Mouse (Mus musculus) adrenal gland, postnatal 36 days (tissue): ENCODE data around the gene Ddc. TPM values are rescaled to one million over a fixed set of nuclear protein-coding genes. Genes with fewer than 3 reads are reported as not detected.

ENCODE experiments used
- DNase-seq, 2 experiments: peaks; one replicate each; pipeline ENCODE4 v3.0.0; 2021; ENCODE audit warnings: mixed read lengths in 1 of 2
- total RNA-seq, 2 experiments: library from RNA; stranded (reverse); gene quantifications; 2 replicates each; pipeline ENCODE4 v1.2.3; 2021

Ddc gene
- total RNA-seq, 2 experiments from 2014 or later = 46.6 to 59.1 TPM

GRCm38 (mm10) chr11:11844367-11844971 is 53.5 kb downstream of the Ddc start:
- peak; percentile 88 to 90 for DNase-seq

- no peak for DNase-seq
Measured at GRCm38 (mm10) chr11:11841590-11841989, 56.4 kb downstream of the Ddc start.

DNA sequence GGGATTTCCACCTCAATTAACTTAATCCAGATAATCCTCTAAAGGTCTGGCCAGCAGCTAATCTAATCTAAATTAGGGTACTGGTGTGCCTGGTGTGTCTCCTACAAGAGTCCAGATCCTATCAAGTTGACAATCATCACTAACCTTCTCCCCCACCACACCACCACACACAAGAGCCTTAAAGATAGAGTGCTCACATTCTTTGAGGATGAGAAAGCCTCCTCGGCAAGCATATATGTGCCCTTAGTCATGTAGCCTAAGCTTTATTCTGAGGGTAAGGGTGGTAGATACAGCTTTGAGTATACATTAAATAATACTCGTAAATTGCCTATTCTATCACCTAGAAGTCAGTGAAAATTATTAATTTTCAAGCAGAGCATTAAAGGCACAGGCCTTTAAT is 57.2 kb downstream of the Ddc start:
- no peak for DNase-seq

GRCm38 (mm10) chr11:11839874-11840273 is 58.1 kb downstream of the Ddc start:
- DNase-seq = no peak

- no peak for DNase-seq
Measured at GRCm38 (mm10) chr11:11837384-11837783, 60.6 kb downstream of the Ddc start.

- peak; percentile 50 to 56 for DNase-seq
Measured at GRCm38 (mm10) chr11:11836713-11837370, 61.1 kb downstream of the Ddc start.

DNA sequence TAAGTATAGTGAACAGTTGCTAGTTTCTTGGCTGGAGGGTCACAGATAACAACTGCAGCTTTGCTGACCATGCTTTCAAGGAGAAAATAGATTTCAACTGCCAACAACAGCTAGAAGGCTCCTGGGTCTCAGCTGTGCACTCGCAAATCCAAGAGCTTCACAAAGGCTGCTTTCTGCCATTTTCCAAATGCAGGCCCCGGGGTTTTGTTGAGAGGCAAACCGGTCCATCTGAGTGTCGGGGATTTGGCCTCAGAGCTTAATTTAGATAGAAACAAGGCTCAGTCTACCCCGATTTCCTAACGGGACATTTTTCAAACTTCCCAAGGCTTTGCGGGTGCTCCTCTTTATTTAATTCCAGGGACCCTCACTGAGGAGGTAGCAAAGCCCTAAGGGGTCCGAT is 61.7 kb downstream of the Ddc start:
- DNase-seq = no peak

DNA sequence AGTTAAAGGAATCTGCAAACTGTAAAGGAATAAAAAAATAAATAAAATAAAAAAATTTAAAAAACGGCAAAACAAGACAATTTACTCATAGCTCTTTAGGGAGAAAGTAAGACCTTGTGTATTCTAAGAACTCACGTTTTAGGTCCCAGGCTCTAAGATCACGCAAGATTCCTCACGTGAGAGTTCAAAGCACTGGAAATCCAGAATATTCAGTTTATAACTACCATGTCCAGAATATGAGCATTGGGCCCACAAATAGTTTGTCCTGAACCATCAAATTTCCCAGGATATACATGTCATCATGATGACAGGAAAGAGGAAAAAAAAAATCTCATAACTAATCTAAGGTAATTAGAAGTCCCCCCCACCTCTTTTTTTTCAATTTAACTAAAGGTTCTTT is 62.2 kb downstream of the Ddc start:
- DNase-seq = no peak

DNA sequence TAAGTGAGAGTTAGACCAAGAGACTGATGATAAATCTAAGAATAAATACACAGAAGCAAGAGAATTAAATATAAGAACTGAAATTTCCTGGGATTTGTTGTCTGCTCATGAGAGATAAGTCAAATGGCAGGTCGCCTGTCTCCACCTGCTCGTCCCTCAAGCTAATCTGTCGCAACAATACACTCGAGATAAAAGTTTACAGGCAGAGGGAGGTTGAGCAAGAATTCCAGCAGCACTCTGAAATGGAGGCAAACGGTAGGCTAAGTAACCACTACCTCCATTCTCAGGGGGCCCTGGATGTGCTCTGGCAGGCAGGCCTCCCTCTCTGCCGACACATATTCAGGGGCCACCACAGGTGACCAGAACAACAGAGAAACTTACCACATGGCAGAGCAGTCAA is 62.6 kb downstream of the Ddc start:
- no peak for DNase-seq

GRCm38 (mm10) chr11:11833100-11833499 is 64.8 kb downstream of the Ddc start:
- no peak for DNase-seq

- peak in 1 of 2 experiments; percentile 48 for DNase-seq
Measured at GRCm38 (mm10) chr11:11832755-11833084, 65.2 kb downstream of the Ddc start.

- no peak for DNase-seq
Measured at GRCm38 (mm10) chr11:11831940-11832754, 65.8 kb downstream of the Ddc start.

DNA sequence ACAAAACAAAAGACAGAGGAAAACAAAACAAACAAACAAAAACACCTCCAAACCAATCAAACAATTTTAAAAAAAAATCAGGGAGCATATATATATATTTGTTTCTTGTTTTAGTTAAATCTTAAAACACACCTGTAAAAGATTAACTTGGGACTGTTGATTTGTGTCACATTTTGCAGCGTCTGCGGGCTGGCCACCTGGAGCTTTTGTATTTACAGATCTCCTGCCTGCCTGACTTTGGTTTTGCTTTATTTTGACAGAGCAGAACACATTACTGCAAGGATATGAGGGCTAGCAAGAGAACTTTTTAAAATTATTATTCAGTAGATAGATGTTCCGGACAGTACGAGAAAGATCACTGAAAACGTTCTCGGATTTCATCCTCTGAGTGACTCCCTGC is 66.4 kb downstream of the Ddc start:
- no peak for DNase-seq

GRCm38 (mm10) chr11:11830884-11831495 is 67.0 kb downstream of the Ddc start:
- DNase-seq = no peak

DNA sequence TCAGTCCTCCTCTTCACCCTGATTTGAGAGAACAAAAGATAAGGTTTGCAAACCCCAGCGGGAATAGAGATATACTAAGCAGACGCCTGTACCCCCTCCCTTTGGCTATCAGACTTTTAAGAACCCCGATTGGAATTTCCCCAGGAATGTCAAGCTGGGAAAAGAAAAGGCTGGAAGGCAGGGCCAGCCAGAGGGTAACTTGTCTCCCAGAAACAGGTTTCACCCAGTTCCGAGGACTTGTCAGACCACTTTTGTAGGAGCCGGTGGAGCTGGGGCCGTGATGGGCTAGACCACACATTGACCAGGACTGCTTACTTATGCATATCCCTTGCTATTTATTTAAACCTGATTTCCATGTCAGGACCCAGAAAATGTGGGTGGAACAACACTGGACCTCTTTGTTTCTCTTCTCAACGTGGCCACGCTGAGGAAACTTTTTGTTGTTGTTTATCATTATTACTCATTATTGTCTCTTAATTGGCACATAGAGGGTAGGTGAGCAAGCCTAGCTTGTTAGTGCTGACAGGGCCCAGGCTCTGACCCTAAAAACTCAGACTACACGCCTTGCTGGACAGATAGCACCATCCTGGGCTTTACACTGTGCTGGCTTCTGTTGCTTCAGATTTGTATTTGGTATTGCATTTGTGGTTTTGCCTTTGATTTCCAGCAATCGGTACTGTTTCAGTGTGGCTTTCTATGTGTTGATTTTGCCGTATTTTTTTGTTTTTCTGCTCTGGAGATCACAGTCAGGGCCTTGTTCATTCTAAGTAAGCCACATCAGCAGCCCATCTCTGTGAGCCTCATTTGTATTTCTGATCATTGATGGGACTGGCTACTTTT is 68.6 kb downstream of the Ddc start:
- DNase-seq = no peak

- DNase-seq = no peak
Measured at GRCm38 (mm10) chr11:11828761-11829160, 69.2 kb downstream of the Ddc start.

- no peak for DNase-seq
Measured at GRCm38 (mm10) chr11:11828251-11828650, 69.7 kb downstream of the Ddc start.

DNA sequence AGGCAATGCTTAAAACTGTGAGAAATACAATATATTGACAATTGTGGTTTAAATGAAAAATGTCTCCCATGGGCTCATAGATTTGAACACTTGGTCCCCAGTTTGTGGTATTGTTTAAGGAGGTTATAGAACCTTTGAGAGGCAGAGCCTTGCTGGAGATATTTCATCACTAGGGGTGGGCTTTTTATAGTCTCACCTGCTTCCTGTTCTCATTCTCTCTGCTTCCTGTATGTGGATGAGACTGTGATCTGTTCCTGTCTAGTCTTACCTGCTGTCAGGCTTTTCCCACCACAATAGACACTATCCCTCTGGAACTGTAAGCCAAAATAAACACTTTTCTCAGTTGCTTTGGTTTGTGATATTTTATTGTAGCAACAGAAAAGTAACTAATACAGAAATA is 71.5 kb downstream of the Ddc start:
- no peak for DNase-seq

DNA sequence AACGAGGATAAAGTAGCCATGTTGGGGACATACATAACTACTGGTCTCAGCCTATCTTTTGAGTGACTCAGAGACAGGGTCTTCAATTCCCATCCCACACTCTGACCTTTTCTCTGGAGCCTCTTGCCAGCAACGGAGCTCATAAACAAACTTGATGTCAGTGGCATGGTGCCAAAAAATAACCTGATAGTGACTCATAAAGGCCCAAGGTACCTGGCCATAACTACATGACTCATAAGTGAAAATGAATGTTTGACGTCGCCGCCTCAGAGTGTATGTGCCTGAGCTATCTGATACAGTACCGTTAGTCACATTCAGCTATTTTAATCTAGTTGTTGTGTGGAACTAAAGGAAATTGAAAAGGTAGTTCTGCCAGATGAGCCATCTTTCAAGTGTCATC is 72.3 kb downstream of the Ddc start:
- DNase-seq = peak; percentile 39 to 42

DNA sequence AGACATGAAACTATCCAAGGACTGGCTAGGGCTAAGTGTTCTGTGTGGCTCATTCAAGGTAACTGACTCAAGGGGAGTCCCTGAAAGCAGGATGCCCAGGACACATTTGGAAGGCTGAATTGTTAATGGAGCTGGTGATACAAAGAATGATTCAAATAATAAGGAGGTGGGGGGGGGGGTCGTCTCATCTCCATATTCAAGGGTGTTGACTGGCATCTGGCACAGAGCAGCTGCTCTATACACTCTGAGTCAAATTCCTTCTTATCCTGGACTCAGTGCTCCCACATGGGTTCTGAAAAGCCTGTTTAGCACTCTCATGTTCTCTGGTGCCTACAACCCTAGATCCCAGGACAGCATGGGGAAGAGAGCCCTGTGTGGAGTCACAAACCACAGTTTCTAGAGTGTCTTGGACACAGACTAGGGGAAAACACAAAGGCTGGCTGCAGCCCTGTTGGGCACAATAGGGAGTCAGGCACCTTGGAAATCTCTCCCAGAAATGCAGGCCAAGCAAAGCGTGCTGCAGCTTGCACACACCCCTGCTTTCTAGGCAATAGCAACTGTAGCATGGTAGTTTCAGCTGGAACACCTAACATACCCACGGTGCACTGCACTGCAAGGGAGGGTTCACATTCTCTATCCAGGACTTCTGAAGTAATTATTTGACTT is 72.8 kb downstream of the Ddc start:
- no peak for DNase-seq
